Mouse (Mus musculus) intestine, embryonic 16.5 days (tissue): ENCODE measurements around the gene Nat10. TPM values are rescaled to one million over a fixed set of nuclear protein-coding genes. Genes with fewer than 3 reads are reported as not detected.

ENCODE experiments used
- ATAC-seq: fragments of 200-750 bp; cut with Nextera tagmentation; 2 replicates; pipeline ENCODE4 v1.8.0; 2017; ENCODE audit warnings: moderate TSS enrichment, moderate library complexity
- H3K27ac ChIP-seq: fragments of 300-500 bp; sonication (generic); 2 replicates; pipeline ENCODE4 v1.5.1; 2014; ENCODE audit warnings: mild to moderate bottlenecking, low read length
- H3K27me3 ChIP-seq: fragments of 300-500 bp; sonication (generic); replicated peaks from 2 replicates; pipeline ENCODE4 v1.6.1; 2014; ENCODE audit warnings: low read length, control low read depth, mixed read lengths; ENCODE audit not compliant: control insufficient read depth, insufficient read depth
- H3K36me3 ChIP-seq: fragments of 300-500 bp; sonication (generic); 2 replicates; pipeline ENCODE4 v1.6.1; 2014; ENCODE audit warnings: low read length, control low read depth; ENCODE audit not compliant: control insufficient read depth, insufficient read depth
- H3K4me1 ChIP-seq: fragments of 300-500 bp; sonication (generic); 2 replicates; pipeline ENCODE4 v1.6.1; 2014; ENCODE audit warnings: low read length, control low read depth, mixed read lengths; ENCODE audit not compliant: control insufficient read depth, insufficient read depth
- H3K4me2 ChIP-seq: fragments of 300-500 bp; sonication (generic); 2 replicates; pipeline ENCODE4 v1.6.1; 2014; ENCODE audit warnings: low read depth, low read length, control low read depth
- H3K4me3 ChIP-seq: fragments of 300-500 bp; sonication (generic); 2 replicates; pipeline ENCODE4 v1.5.1; 2014; ENCODE audit warnings: mild to moderate bottlenecking, low read length
- H3K9ac ChIP-seq: fragments of 300-500 bp; sonication (generic); 2 replicates; pipeline ENCODE4 v1.6.1; 2014; ENCODE audit warnings: low read depth, low read length
- H3K9me3 ChIP-seq: fragments of 300-500 bp; sonication (generic); 2 replicates; pipeline ENCODE4 v1.6.1; 2016; ENCODE audit warnings: low read length, control low read depth; ENCODE audit not compliant: control insufficient read depth
- WGBS: fragments of 180-500 bp; shearing (Covaris S2); extraction: QIAGEN DNeasy Blood & Tissue Kit; methylation state at CpG from one replicate; pipeline ENCODE4 v1.1.7; 2014; 5-methylcytosine and 5-hydroxymethylcytosine counted together
- polyA plus RNA-seq: library from polyadenylated mRNA; unstranded; fragments of >200 nt; fragmentation: Nextera tagmentation; extraction: Ambion mirVana; gene quantifications from 2 replicates; pipeline ENCODE4 v1.2.1, GENCODE M21; 2015

The Nat10 gene
- polyA plus RNA-seq, 1 experiment from 2014 or later: 28.9 TPM

DNA sequence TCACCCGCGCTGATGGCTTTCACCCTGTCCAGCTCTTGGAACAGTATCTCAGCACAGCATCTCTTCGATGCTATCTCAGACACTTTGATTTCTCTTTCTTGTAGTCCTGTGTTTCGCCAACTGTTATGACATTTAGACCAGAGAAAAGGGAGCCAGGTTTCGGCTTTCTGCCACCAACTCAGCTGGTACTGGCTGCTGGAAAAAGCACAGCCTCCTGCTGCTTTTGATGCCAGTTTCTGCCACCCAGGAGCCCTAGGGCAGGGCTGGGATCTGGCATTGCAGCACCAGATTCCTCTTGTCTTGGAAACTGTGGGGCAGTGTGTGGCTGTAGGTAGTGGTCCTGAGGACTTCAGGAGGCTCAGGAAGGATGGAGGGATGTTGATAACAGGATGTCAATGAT is 79.9 kb downstream of the Nat10 start:
- Histone ChIP-seq H3K4me1 (peaks cover 5% of the 10 kb centered on the region; the same call in 1 of the 2 replicates), H3K36me3 (no peaks in the 10 kb centered on the region), H3K4me2 (no peak overlapping the region), H3K4me3 (no peak overlapping the region), H3K27me3 (no peaks in the 10 kb centered on the region), H3K9me3 (no peaks in the 10 kb centered on the region), H3K27ac (no peak overlapping the region), H3K9ac (no peak overlapping the region)
- no peak for ATAC-seq
- WGBS: 78% methylated on average over 5 of the region's 5 CpGs

DNA sequence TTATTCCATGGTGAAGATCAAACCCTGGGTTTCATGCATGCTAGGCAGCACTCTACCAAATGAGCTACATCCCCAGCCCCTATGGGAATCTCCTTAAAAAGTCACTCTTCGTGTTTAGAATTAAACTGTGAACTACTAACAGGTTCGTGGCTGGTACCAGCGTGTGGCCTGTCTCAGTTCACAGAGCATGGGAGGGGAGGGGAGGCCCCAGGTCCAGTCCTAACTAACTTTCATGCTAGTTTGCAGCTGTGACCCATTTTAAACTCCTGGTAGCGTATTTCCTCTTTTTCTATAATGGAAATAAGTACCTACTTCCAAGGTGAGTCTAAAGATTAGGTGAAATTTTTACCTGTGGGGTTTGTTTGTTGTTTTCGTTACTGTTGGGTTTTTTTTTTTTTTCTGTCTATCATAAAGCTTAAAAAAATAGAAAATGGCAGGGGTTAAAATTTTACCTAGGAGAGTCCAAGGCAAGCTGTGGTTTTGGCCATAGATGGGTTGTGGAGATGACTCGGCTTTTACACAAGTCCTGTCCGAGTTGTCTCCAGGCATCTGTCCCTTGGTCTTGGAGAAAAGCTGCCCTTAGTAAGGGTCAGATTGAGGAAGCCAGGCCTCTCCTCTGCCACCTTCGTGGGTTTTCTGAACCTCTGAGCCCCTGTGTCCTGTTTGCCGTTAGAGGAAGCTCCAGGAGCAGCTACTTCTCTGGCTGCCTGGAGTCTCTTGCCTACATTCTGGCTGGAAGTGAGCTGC is 80.5 kb downstream of the Nat10 start:
- no peak overlapping the region for H3K4me3 ChIP-seq
- no peak overlapping the region for H3K4me2 ChIP-seq
- H3K9ac ChIP-seq: no peak overlapping the region
- H3K27ac ChIP-seq: no peak overlapping the region
- WGBS: 79% methylated on average over 9 of the region's 9 CpGs
- peaks cover 5% of the 10 kb centered on the region; the same call in 1 of the 2 replicates for H3K4me1 ChIP-seq
- H3K27me3 ChIP-seq: no peaks in the 10 kb centered on the region
- no peaks in the 10 kb centered on the region for H3K9me3 ChIP-seq
- no peaks in the 10 kb centered on the region for H3K36me3 ChIP-seq
- ATAC-seq: no peak

DNA sequence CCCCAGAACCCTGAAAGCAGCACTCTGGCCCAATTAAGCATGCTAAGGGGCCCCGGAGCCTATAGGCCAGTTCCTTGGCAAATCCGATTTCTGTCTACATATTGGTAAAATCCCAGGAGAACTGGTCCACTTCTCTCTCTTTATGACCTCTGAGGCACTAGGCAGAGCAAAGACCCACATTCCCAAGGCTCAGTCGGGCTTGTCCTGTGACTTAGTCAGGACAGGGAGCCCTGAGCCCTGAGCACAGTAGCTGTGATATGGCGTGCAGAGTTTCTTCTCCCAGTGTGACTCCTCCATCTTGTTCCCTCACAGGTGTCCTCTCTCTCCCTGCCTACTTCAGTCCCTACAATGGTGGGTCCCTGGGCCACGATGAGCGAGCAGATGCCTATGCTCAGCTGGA is 82.6 kb downstream of the Nat10 start:
- 89% methylated on average over 6 of the region's 6 CpGs for WGBS
- ATAC-seq: no peak
- Histone ChIP-seq H3K4me2 (no peak overlapping the region), H3K36me3 (no peaks in the 10 kb centered on the region), H3K9me3 (no peaks in the 10 kb centered on the region), H3K4me3 (no peak overlapping the region), H3K27me3 (no peaks in the 10 kb centered on the region), H3K9ac (0 out of 2 replicates have a peak overlapping the region, but pooled peaks have one; percentile 13), H3K4me1 (no peaks in the 10 kb centered on the region), H3K27ac (no peak overlapping the region)

DNA sequence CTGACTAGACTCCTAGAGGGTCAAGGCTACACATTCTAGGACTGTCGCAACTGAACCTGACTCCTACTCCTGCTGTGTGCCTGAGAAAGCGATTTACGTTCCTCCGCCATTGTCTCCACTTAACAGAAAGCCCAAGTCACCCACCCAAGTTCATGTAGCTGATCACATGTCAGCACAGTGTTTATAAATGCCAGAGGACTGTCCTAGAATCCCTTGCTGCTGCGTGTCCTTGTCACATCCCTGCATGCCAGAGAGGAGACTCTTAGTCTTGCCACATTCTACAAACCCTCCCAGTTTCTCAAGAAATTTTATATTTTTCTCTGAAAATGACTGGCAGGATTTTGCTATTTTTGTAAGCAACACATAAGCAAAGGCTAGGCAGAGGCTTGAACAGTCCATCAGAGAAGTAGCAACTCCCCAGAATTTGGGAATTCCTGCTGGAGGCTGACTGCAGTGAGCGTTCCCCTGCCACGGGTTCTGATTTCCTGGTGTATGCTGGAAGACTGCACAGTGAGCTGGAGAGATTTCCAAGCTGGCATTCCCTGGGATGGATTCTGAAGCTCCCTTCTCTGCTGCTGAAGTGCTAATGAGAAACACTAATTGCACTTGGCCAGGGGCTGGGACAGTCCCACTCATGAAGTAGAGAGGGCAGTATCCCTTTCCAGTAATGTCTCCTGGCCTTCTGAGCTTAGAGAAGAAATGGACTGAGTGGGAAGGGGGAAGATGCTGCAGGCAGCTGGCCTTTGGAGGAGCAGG is 83.3 kb downstream of the Nat10 start:
- H3K9ac ChIP-seq: 0 out of 2 replicates have a peak overlapping the region, but pooled peaks have one; percentile 13
- H3K27ac ChIP-seq: no peak overlapping the region
- no peak for ATAC-seq
- no peaks in the 10 kb centered on the region for H3K27me3 ChIP-seq
- no peaks in the 10 kb centered on the region for H3K4me1 ChIP-seq
- H3K9me3 ChIP-seq: no peaks in the 10 kb centered on the region
- H3K4me2 ChIP-seq: no peak overlapping the region
- 73% methylated on average over 7 of the region's 7 CpGs for WGBS
- no peaks in the 10 kb centered on the region for H3K36me3 ChIP-seq
- no peak overlapping the region for H3K4me3 ChIP-seq

DNA sequence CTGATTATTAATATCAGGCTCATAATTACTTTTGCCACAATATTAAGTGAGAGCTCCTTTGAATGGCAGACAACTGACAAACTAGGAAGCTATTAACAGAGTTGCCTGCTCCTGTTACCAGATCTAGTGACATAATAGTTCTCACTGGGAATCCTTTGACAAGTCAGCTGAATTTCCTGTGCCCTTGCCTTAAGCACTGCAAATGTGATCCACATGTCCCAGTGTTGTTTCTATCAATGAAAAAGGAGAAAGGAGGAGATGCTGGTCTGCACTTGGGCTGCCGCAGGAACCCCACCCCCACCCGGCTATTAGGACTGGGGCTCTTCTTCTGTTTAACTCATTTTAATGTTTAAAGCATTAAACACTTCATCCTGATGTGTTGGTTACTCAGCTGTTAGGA is 84.3 kb downstream of the Nat10 start:
- WGBS: 38% methylated on average over 2 of the region's 2 CpGs

DNA sequence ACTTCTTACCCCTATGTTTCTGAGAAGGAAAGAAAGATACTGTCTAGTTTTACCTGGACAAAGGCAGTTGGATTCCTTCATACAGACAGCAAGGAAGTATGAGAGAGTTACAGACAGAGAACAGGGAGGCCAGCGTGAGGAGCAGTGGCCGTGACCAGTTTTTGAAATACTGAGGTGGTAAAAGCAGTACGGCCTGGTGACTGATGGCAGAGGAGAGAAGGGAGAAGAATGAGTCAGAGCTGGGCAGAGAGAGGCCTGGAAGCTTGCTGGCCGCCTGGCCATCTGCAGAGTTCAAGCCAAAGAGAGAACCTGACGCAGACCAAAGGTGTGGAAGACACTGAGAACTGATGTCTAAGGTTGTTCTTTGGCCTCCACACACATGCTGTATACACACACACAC is 85.7 kb downstream of the Nat10 start:
- ATAC-seq: no peak
- Histone ChIP-seq H3K4me2 (no peak overlapping the region), H3K27ac (no peak overlapping the region), H3K36me3 (no peaks in the 10 kb centered on the region), H3K4me3 (no peak overlapping the region), H3K9me3 (no peaks in the 10 kb centered on the region), H3K9ac (no peak overlapping the region), H3K4me1 (no peaks in the 10 kb centered on the region), H3K27me3 (no peaks in the 10 kb centered on the region)
- 87% methylated on average over 5 of the region's 5 CpGs for WGBS

More for the DNA sequence above, 84.3 kb downstream of the Nat10 start:
- no peaks in the 10 kb centered on the region for H3K9me3 ChIP-seq
- no peak overlapping the region for H3K27ac ChIP-seq
- H3K4me2 ChIP-seq: no peak overlapping the region
- H3K27me3 ChIP-seq: no peaks in the 10 kb centered on the region
- H3K4me1 ChIP-seq: no peaks in the 10 kb centered on the region
- H3K36me3 ChIP-seq: no peaks in the 10 kb centered on the region
- no peak overlapping the region for H3K9ac ChIP-seq
- ATAC-seq: no peak
- H3K4me3 ChIP-seq: no peak overlapping the region

DNA sequence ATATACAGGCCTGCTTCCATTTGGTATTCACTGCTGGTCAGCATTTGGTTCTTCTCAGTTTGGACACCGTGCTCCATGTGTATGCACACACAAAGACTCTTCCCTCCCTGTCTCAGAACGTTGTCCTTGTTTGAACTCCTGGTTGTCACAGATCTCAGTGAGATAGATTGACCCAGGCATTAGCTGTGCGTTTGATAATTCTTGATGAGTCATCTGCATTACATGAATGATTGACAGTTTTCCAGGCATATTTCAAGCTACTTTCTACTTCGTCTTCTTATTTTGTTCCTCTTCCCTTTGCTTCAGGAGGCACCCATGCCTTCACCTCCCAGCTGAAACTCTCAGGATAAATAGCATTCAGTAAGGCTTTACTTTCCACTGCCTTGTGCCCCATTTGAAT is 87.5 kb downstream of the Nat10 start:
- 68% methylated on average over 4 of the region's 4 CpGs for WGBS
- H3K4me3 ChIP-seq: no peak overlapping the region
- no peaks in the 10 kb centered on the region for H3K36me3 ChIP-seq
- no peak for ATAC-seq
- H3K27me3 ChIP-seq: no peaks in the 10 kb centered on the region
- H3K9ac ChIP-seq: no peak overlapping the region
- H3K27ac ChIP-seq: no peak overlapping the region
- H3K4me2 ChIP-seq: no peak overlapping the region
- H3K4me1 ChIP-seq: peaks cover under 1% of the 10 kb centered on the region; the same call in 1 of the 2 replicates
- no peaks in the 10 kb centered on the region for H3K9me3 ChIP-seq

DNA sequence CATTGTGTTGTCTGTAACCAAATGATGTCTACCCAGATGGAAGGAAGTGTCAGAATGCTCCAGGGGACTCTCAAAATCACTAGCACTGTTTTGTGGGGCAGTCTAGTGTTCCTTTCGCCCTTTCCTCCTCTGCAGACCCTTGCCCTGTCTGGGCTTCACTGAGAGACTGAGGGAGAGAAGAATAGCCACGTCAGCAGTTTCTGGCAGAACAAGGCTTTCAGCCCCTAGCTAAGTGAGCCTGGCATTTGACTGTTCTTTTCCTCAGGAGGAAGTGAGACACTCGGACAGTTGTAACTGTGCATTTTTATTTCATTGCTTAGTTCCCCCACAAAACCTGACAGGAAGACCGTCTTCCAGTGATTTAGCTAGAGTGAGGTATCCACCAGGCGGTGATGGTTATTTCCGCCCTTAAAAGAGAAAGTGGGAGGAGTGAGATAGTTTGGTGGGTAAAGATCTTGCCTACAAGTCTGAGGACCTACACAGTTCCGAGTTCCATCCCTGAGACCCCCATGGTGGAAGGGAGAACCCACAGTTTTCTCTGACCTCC is 88.4 kb downstream of the Nat10 start:
- no peak overlapping the region for H3K27ac ChIP-seq
- no peak for ATAC-seq

More for the DNA sequence above, 88.4 kb downstream of the Nat10 start:
- Histone ChIP-seq H3K9me3 (no peaks in the 10 kb centered on the region), H3K36me3 (no peaks in the 10 kb centered on the region), H3K9ac (no peak overlapping the region), H3K27me3 (no peaks in the 10 kb centered on the region), H3K4me2 (no peak overlapping the region), H3K4me3 (no peak overlapping the region), H3K4me1 (peaks cover 9% of the 10 kb centered on the region)
- 69% methylated on average over 7 of the region's 7 CpGs for WGBS
